Mouse (Mus musculus) small intestine, adult 2 months (tissue): ENCODE measurements around the gene Myo1d. TPM values are rescaled to one million over a fixed set of nuclear protein-coding genes. Genes with fewer than 3 reads are reported as not detected.

ENCODE experiments used
- H3K27ac ChIP-seq: fragments of 200-500 bp; 2 replicates; pipeline ENCODE4 v1.5.1; 2012; ENCODE audit warnings: low read depth, low read length, control low read depth, inconsistent platforms; ENCODE audit not compliant: insufficient read depth
- H3K27me3 ChIP-seq: fragments of 200-500 bp; 2 replicates; pipeline ENCODE4 v1.6.1; 2012; ENCODE audit warnings: mild to moderate bottlenecking, moderate library complexity, low read length, inconsistent platforms; ENCODE audit not compliant: control insufficient read depth, insufficient read depth
- H3K36me3 ChIP-seq: fragments of 200-500 bp; 2 replicates; pipeline ENCODE4 v1.6.1; 2012; ENCODE audit warnings: mild to moderate bottlenecking, low read length, control low read depth, inconsistent platforms; ENCODE audit not compliant: control insufficient read depth, insufficient read depth
- H3K4me1 ChIP-seq: fragments of 200-500 bp; 2 replicates; pipeline ENCODE4 v1.6.1; 2012; ENCODE audit warnings: low read length, inconsistent platforms, mixed read lengths; ENCODE audit not compliant: control insufficient read depth, insufficient read depth, insufficient read length
- H3K4me3 ChIP-seq: fragments of 200-500 bp; 2 replicates; pipeline ENCODE4 v1.5.1; 2012; ENCODE audit warnings: low read depth, mild to moderate bottlenecking, control low read depth, inconsistent platforms, low read length, moderate library complexity
- CTCF ChIP-seq: fragments of 200-500 bp; IDR thresholded peaks from 2 replicates; pipeline ENCODE4 v1.5.1; 2012; ENCODE audit warnings: low read depth, mild to moderate bottlenecking, control low read depth, inconsistent platforms, low read length, moderate library complexity, mixed read lengths; ENCODE audit not compliant: insufficient replicate concordance, insufficient read length; ENCODE audit errors: extremely low read depth
- POLR2A ChIP-seq: fragments of 200-500 bp; IDR thresholded peaks from 2 replicates; pipeline ENCODE4 v1.6.1; 2012; ENCODE audit warnings: low read depth, mild to moderate bottlenecking, control low read depth, inconsistent platforms, low read length, moderate library complexity
- WGBS: fragments of 180-500 bp; shearing (Covaris S2); methylation state at CpG from one replicate; pipeline ENCODE4 v1.1.7; 2018; 5-methylcytosine and 5-hydroxymethylcytosine counted together
- polyA plus RNA-seq: library from polyadenylated mRNA; depleted of rRNA; stranded (reverse); fragments of >200 nt; gene quantifications from 2 replicates; pipeline ENCODE4 v1.2.3, GENCODE M21; 2012

The Myo1d gene
- polyA plus RNA-seq, 1 experiment: 139 TPM

- TF ChIP-seq CTCF (no peak), POLR2A (no peak)
Observed at GRCm38 (mm10) chr11:80793386-80793785, 13.6 kb upstream of the Myo1d start.

DNA sequence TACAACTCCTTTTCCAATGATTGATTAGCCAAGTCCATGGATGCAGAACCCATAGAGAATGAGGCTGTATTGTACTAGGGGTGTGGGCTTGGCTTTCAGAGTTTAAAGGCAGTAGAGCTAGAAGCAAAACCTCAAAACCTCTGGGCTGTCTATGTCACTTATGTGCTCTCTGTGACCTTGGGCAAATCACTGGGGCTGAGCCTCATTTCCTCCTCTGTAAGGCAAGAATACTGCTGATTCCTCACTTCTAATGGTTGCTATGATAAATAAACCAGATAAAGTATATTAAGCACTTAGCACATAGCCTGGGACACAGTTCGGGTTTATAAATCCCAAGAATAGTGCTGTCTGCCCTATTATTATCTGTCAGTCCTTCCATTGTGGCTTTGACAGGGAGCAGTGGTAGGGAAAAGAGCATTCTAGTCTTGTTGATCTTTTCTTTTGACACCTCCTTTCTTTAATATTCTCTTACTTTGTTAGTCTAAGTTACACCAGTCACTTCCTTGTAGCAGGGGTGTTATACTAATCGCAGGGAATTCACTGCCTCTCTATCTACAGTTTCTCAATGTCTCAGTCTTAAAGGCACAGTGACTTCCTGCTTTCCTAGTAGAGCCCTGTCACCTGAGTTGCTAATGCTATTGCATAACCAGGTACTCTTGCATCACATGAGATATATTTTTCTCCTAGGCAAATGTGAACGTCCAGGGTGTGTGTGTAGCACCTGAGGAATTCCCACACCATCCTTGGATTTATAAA, 12.0 kb upstream of the Myo1d start:
- Histone ChIP-seq H3K27me3 (no peaks in the 10 kb centered on the region), H3K4me1 (peaks cover 30% of the 10 kb centered on the region), H3K27ac (peak overlapping the region; percentile 97), H3K36me3 (no peaks in the 10 kb centered on the region), H3K4me3 (no peak overlapping the region)
- no peak for TF ChIP-seq CTCF
- TF ChIP-seq POLR2A: no peak
- WGBS: 14% methylated on average over 3 of the region's 3 CpGs

More at GRCm38 (mm10) chr11:80793386-80793785, 13.6 kb upstream of the Myo1d start:
- WGBS: 88% methylated on average over 4 of the region's 4 CpGs
- H3K4me3 ChIP-seq: no peak overlapping the region
- no peaks in the 10 kb centered on the region for H3K36me3 ChIP-seq
- H3K27me3 ChIP-seq: no peaks in the 10 kb centered on the region
- H3K4me1 ChIP-seq: peaks cover 32% of the 10 kb centered on the region
- no peak overlapping the region for H3K27ac ChIP-seq

DNA sequence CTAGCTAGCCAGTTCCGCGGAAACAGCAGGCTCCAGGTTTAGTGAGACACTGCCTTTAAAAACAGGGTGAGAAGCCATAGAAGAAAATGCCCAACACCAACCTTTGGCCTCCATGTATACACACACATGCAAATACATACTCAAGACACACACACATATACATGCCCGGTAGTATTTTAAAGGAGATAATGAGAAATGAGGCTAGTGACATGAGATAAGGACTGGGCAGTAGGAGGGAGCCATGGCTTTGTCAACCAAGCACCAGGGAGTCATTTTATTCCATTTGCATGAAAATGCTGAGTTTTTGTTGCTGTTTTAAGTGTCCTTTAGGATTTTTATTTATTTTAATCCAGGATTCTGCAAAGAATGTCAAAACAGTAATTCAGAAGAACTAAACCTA, 10.6 kb upstream of the Myo1d start:
- TF ChIP-seq CTCF: no peak
- TF ChIP-seq POLR2A: no peak
- no peaks in the 10 kb centered on the region for H3K36me3 ChIP-seq
- H3K4me1 ChIP-seq: peaks cover 35% of the 10 kb centered on the region
- H3K27ac ChIP-seq: peak overlapping the region; percentile 97
- H3K27me3 ChIP-seq: no peaks in the 10 kb centered on the region
- no peak overlapping the region for H3K4me3 ChIP-seq
- WGBS: 31% methylated on average over 3 of the region's 3 CpGs

GRCm38 (mm10) chr11:80789647-80790240, 9.9 kb upstream of the Myo1d start:
- Histone ChIP-seq H3K27me3 (no peaks in the 10 kb centered on the region), H3K27ac (peak overlapping the region; percentile 97)
- WGBS: 21% methylated on average over 7 of the region's 7 CpGs

DNA sequence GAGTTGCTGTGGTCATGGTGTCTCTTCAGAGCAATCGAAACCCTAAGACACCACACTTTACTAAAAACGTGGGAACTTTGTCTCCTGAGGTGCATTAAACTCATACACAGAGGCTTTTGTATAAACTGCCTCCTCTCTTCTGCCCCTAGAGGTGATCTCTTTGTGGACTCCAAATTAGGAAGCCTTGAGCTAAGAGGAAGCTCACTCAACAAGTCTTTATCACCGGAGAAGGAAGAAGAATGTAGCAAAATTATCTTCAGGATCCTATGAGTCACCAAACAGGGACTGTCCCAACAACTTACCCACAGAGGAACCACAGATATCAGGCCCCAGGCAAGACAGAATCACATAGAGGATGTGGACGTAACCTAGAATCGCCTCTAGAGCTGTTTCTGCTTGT, 5.8 kb upstream of the Myo1d start:
- peak overlapping the region; percentile 88 for H3K27ac ChIP-seq
- no peaks in the 10 kb centered on the region for H3K36me3 ChIP-seq
- no peak overlapping the region for H3K4me3 ChIP-seq
- H3K4me1 ChIP-seq: peaks cover 29% of the 10 kb centered on the region
- WGBS: 27% methylated on average over 5 of the region's 5 CpGs
- no peak for TF ChIP-seq POLR2A
- TF ChIP-seq CTCF: no peak
- no peaks in the 10 kb centered on the region for H3K27me3 ChIP-seq

More at GRCm38 (mm10) chr11:80789647-80790240, 9.9 kb upstream of the Myo1d start:
- H3K4me3 ChIP-seq: no peak overlapping the region
- no peaks in the 10 kb centered on the region for H3K36me3 ChIP-seq
- peaks cover 37% of the 10 kb centered on the region for H3K4me1 ChIP-seq
- TF ChIP-seq POLR2A: no peak; the same call in 1 of the 2 replicates
- no peak for TF ChIP-seq CTCF

GRCm38 (mm10) chr11:80784294-80784743, 4.5 kb upstream of the Myo1d start:
- TF ChIP-seq POLR2A: no peak; the same call in 1 of the 2 replicates
- no peak overlapping the region for H3K4me3 ChIP-seq
- H3K4me1 ChIP-seq: peaks cover 26% of the 10 kb centered on the region
- peak overlapping the region; percentile 92 for H3K27ac ChIP-seq
- no peaks in the 10 kb centered on the region for H3K36me3 ChIP-seq
- no peaks in the 10 kb centered on the region for H3K27me3 ChIP-seq
- WGBS: 17% methylated on average over 3 of the region's 3 CpGs

- 13% methylated on average over 7 of the region's 7 CpGs for WGBS
- Histone ChIP-seq H3K36me3 (no peaks in the 10 kb centered on the region), H3K4me3 (no peak overlapping the region), H3K4me1 (peaks cover 19% of the 10 kb centered on the region; the same call in 1 of the 2 replicates), H3K27ac (peak overlapping the region; percentile 75), H3K27me3 (no peaks in the 10 kb centered on the region)
- no peak for TF ChIP-seq CTCF
- no peak for TF ChIP-seq POLR2A
Observed at GRCm38 (mm10) chr11:80783460-80783859, 3.6 kb upstream of the Myo1d start.
